Mouse (Mus musculus): ENCODE measurements at regions not wholly inside any gene's neighbourhood (a gene's known extent, or its start where the extent isn't known, plus 50 kb on each side); places are given as distances from the start of the nearest gene placed in this dataset.
A peak's percentile ranks its signal among the peaks of the same experiment; 100 is the strongest.

DNA sequence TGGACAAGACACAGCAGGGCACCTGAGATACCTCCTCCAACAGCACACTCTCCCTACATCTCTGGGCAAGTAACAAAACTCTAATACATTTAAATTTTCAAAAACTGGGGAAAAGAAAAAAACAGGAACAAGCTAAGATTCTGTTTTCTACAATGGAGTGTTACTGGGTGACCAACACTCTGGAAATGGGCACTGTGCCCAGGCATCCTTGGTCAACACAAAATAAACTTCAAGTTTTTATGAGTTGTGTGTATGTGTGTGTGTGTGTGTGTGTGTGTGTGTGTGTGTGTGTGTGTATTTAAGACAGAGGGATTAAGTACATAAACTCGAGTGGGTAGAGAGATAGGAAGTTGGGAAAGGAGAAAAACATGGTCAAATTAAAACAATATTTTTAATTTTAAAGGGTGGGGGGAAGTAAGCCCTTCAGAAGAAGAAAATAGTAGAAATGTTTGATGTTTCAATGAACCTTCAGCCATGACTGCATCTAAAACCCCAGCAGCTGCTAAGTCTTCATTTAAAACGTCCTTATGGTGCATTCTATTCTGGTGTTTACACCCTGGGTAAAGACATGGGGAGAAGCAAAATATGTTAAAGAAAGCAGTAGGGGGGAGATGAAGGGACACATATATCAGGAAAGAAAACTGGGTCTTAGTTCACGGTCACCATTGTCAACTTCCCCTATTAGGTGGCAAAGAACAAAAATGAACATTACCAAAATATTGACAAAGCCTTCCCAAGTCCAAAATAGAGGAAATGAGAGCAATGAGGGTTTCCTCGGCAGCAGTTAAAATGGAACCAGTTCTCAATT lies 681.8 kb downstream of the Pdcd6ip start:
- no peak overlapping the region for H3ac ChIP-seq (ENCODE audit: control insufficient read depth, insufficient read length)
- no peaks in the 10 kb centered on the region for H3K27me3 ChIP-seq (ENCODE audit: control insufficient read depth, insufficient read depth, insufficient read length)
- H3K36me3 ChIP-seq (ENCODE audit: control insufficient read depth, insufficient read depth): no peaks in the 10 kb centered on the region
- no peaks in the 10 kb centered on the region for H3K79me2 ChIP-seq (ENCODE audit: control insufficient read depth, insufficient read depth)
- H3K4me2 ChIP-seq (ENCODE audit: low read depth): no peak overlapping the region
- H3K4me3 ChIP-seq: no peak overlapping the region
- TF ChIP-seq CEBPB (IDR thresholded peaks at IDR 0.05; ENCODE audit: insufficient read depth, poor library complexity, severe bottlenecking) (no peak), MYOG (IDR thresholded peaks at IDR 0.05; ENCODE audit: control insufficient read depth in 1 of 3, insufficient read depth in 1 of 3, insufficient read length in 2 of 3, low read depth in 2 of 3) (no peak), TCF12 (IDR thresholded peaks at IDR 0.05; ENCODE audit: insufficient read depth, poor library complexity, severe bottlenecking) (no peak), E2F4 (IDR thresholded peaks at IDR 0.05; ENCODE audit: insufficient read depth) (no peak), SRF (IDR thresholded peaks at IDR 0.05; ENCODE audit: control insufficient read depth, insufficient read length, low read depth) (no peak), POLR2AphosphoS2 (IDR thresholded peaks at IDR 0.05; ENCODE audit: insufficient read length, low read depth) (no peak), POLR2A (IDR thresholded peaks at IDR 0.05; ENCODE audit: insufficient read length, low read depth) (no peak), REST (IDR thresholded peaks at IDR 0.05; ENCODE audit: insufficient read depth, insufficient read length) (no peak), MAX (IDR thresholded peaks at IDR 0.05; ENCODE audit: low read depth) (no peak), USF1 (IDR thresholded peaks at IDR 0.05; ENCODE audit: low read depth) (no peak), MYOD1 (IDR thresholded peaks at IDR 0.05; ENCODE audit: control insufficient read depth in 1 of 3, insufficient read length in 2 of 3, low read depth in 2 of 3) (no peak), TCF3 (IDR thresholded peaks at IDR 0.05; ENCODE audit: insufficient read length, low read depth) (no peak)

- Histone ChIP-seq H3ac (ENCODE audit: control insufficient read depth, insufficient read length) (no peak overlapping the region), H3K79me2 (ENCODE audit: control insufficient read depth, insufficient read depth) (no peaks in the 10 kb centered on the region), H3K4me2 (ENCODE audit: low read depth) (no peak overlapping the region), H3K27me3 (ENCODE audit: control insufficient read depth, insufficient read depth, insufficient read length) (no peaks in the 10 kb centered on the region), H3K36me3 (ENCODE audit: control insufficient read depth, insufficient read depth) (no peaks in the 10 kb centered on the region), H3K4me3 (no peak overlapping the region)
- no peak for TF ChIP-seq CEBPB (IDR thresholded peaks at IDR 0.05; ENCODE audit: insufficient read depth, poor library complexity, severe bottlenecking)
- no peak for TF ChIP-seq TCF12 (IDR thresholded peaks at IDR 0.05; ENCODE audit: insufficient read depth, poor library complexity, severe bottlenecking)
- no peak for TF ChIP-seq POLR2A (IDR thresholded peaks at IDR 0.05; ENCODE audit: insufficient read length, low read depth)
- no peak for TF ChIP-seq MYOD1 (IDR thresholded peaks at IDR 0.05; ENCODE audit: control insufficient read depth in 1 of 3, insufficient read length in 2 of 3, low read depth in 2 of 3)
- TF ChIP-seq E2F4 (IDR thresholded peaks at IDR 0.05; ENCODE audit: insufficient read depth): no peak
- no peak for TF ChIP-seq USF1 (IDR thresholded peaks at IDR 0.05; ENCODE audit: low read depth)
- TF ChIP-seq SRF (IDR thresholded peaks at IDR 0.05; ENCODE audit: control insufficient read depth, insufficient read length, low read depth): no peak
- TF ChIP-seq REST (IDR thresholded peaks at IDR 0.05; ENCODE audit: insufficient read depth, insufficient read length): no peak
- TF ChIP-seq MYOG (IDR thresholded peaks at IDR 0.05; ENCODE audit: control insufficient read depth in 1 of 3, insufficient read depth in 1 of 3, insufficient read length in 2 of 3, low read depth in 2 of 3): no peak
- TF ChIP-seq TCF3 (IDR thresholded peaks at IDR 0.05; ENCODE audit: insufficient read length, low read depth): no peak
- no peak for TF ChIP-seq POLR2AphosphoS2 (IDR thresholded peaks at IDR 0.05; ENCODE audit: insufficient read length, low read depth)
- no peak for TF ChIP-seq MAX (IDR thresholded peaks at IDR 0.05; ENCODE audit: low read depth)
Measured at GRCm38 (mm10) chr9:113021866-113022645, 686.0 kb downstream of the Pdcd6ip start.

GRCm38 (mm10) chr9:113019576-113019975 lies 688.5 kb downstream of the Pdcd6ip start:
- no peak for TF ChIP-seq SRF (IDR thresholded peaks at IDR 0.05; ENCODE audit: control insufficient read depth, insufficient read length, low read depth)
- no peak for TF ChIP-seq MYOG (IDR thresholded peaks at IDR 0.05; ENCODE audit: control insufficient read depth in 1 of 3, insufficient read depth in 1 of 3, insufficient read length in 2 of 3, low read depth in 2 of 3)
- TF ChIP-seq POLR2A (IDR thresholded peaks at IDR 0.05; ENCODE audit: insufficient read length, low read depth): no peak
- no peak for TF ChIP-seq CEBPB (IDR thresholded peaks at IDR 0.05; ENCODE audit: insufficient read depth, poor library complexity, severe bottlenecking)
- no peak for TF ChIP-seq USF1 (IDR thresholded peaks at IDR 0.05; ENCODE audit: low read depth)
- TF ChIP-seq E2F4 (IDR thresholded peaks at IDR 0.05; ENCODE audit: insufficient read depth): no peak
- no peak for TF ChIP-seq TCF12 (IDR thresholded peaks at IDR 0.05; ENCODE audit: insufficient read depth, poor library complexity, severe bottlenecking)
- no peak for TF ChIP-seq REST (IDR thresholded peaks at IDR 0.05; ENCODE audit: insufficient read depth, insufficient read length)
- TF ChIP-seq MYOD1 (IDR thresholded peaks at IDR 0.05; ENCODE audit: control insufficient read depth in 1 of 3, insufficient read length in 2 of 3, low read depth in 2 of 3): no peak
- TF ChIP-seq POLR2AphosphoS2 (IDR thresholded peaks at IDR 0.05; ENCODE audit: insufficient read length, low read depth): no peak
- TF ChIP-seq MAX (IDR thresholded peaks at IDR 0.05; ENCODE audit: low read depth): no peak
- TF ChIP-seq TCF3 (IDR thresholded peaks at IDR 0.05; ENCODE audit: insufficient read length, low read depth): no peak

DNA sequence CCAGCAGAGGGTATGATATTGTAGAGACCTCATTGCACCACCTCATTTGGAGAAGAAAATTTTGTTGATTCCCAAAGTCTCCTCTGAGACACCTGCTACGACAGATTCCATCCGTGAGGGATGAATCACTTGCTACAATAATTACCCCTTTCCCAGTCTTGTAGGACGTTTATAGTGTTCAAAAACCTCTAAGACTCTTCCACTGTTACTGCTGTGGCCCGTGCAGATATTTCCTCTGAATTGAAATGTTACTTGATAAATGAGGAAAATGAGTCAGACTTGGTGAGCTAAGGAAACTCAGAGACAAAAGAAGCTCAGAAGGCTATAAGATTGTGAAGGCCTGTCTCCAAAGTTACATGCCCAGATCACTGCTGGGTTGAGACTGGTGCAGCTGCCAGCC lies 700.0 kb downstream of the Pdcd6ip start:
- TF ChIP-seq TCF12 (IDR thresholded peaks at IDR 0.05; ENCODE audit: insufficient read depth, poor library complexity, severe bottlenecking): no peak
- no peak for TF ChIP-seq REST (IDR thresholded peaks at IDR 0.05; ENCODE audit: insufficient read depth, insufficient read length)
- TF ChIP-seq CEBPB (IDR thresholded peaks at IDR 0.05; ENCODE audit: insufficient read depth, poor library complexity, severe bottlenecking): no peak
- H3K36me3 ChIP-seq (ENCODE audit: control insufficient read depth, insufficient read depth): no peaks in the 10 kb centered on the region
- H3K27me3 ChIP-seq (ENCODE audit: control insufficient read depth, insufficient read depth, insufficient read length): no peaks in the 10 kb centered on the region
- no peaks in the 10 kb centered on the region for H3K79me2 ChIP-seq (ENCODE audit: control insufficient read depth, insufficient read depth)
- no peak overlapping the region for H3ac ChIP-seq (ENCODE audit: control insufficient read depth, insufficient read length)
- H3K4me3 ChIP-seq: no peak overlapping the region
- H3K4me2 ChIP-seq (ENCODE audit: low read depth): no peak overlapping the region

More at GRCm38 (mm10) chr9:113019576-113019975, 688.5 kb downstream of the Pdcd6ip start:
- peak overlapping the region; percentile 18 for H3K4me2 ChIP-seq (ENCODE audit: low read depth)
- H3K79me2 ChIP-seq (ENCODE audit: control insufficient read depth, insufficient read depth): no peaks in the 10 kb centered on the region
- H3K36me3 ChIP-seq (ENCODE audit: control insufficient read depth, insufficient read depth): no peaks in the 10 kb centered on the region
- H3ac ChIP-seq (ENCODE audit: control insufficient read depth, insufficient read length): no peak overlapping the region
- H3K27me3 ChIP-seq (ENCODE audit: control insufficient read depth, insufficient read depth, insufficient read length): no peaks in the 10 kb centered on the region
- H3K4me3 ChIP-seq: no peak overlapping the region

Measured in myocyte (in vitro differentiated cells).